Mouse (Mus musculus): ENCODE data around the gene Psmd8. TPM values are rescaled to one million over a fixed set of nuclear protein-coding genes. Genes with fewer than 3 reads are reported as not detected.
"Not testable (repeated sequence)": the region's sequence is repeated elsewhere in the genome, so short reads cannot be mapped to it uniquely, and the experiment has no call there.

Gene Psmd8
- polyA plus RNA-seq, 1 experiment from 2014 or later, result 321 TPM

- no peak overlapping the region for H3K4me3 ChIP-seq (ENCODE audit: low read depth, low read length)
- H3K36me3 ChIP-seq (ENCODE audit: control insufficient read depth, insufficient read depth, low read length), result no peaks in the 10 kb centered on the region
- H3K27ac ChIP-seq (ENCODE audit: low read depth, low read length), result no peak overlapping the region
- H3K4me1 ChIP-seq (ENCODE audit: control insufficient read depth, insufficient read depth, low read length), result no peaks in the 10 kb centered on the region
- no peak for ATAC-seq (ENCODE audit: insufficient read depth, low FRiP score, low TSS enrichment)
- no peak for DNase-seq (ENCODE audit: low spot score)
- no peak overlapping the region for H3K4me2 ChIP-seq (ENCODE audit: low read depth)
- H3K9ac ChIP-seq (ENCODE audit: low read length), result no peak overlapping the region
- no peaks in the 10 kb centered on the region for H3K27me3 ChIP-seq (ENCODE audit: control insufficient read depth, insufficient read depth, low read length)
- 93% methylated on average over 15 of the region's 15 CpGs for WGBS
- no peaks in the 10 kb centered on the region; the same call in 1 of the 2 replicates for H3K9me3 ChIP-seq (ENCODE audit: control insufficient read depth, low read length)
Observed at GRCm38 (mm10) chr7:29148771-29149170, 31.7 kb downstream of the Psmd8 start.

GRCm38 (mm10) chr7:29146625-29147367, 33.7 kb downstream of the Psmd8 start:
- Histone ChIP-seq H3K4me1 (ENCODE audit: control insufficient read depth, insufficient read depth, low read length) (no peaks in the 10 kb centered on the region), H3K4me3 (ENCODE audit: low read depth, low read length) (no peak overlapping the region), H3K27me3 (ENCODE audit: control insufficient read depth, insufficient read depth, low read length) (no peaks in the 10 kb centered on the region), H3K9ac (ENCODE audit: low read length) (no peak overlapping the region), H3K9me3 (ENCODE audit: control insufficient read depth, low read length) (no peaks in the 10 kb centered on the region), H3K4me2 (ENCODE audit: low read depth) (no peak overlapping the region), H3K27ac (ENCODE audit: low read depth, low read length) (no peak overlapping the region), H3K36me3 (ENCODE audit: control insufficient read depth, insufficient read depth, low read length) (no peaks in the 10 kb centered on the region)
- DNase-seq (ENCODE audit: low spot score) (no peak), ATAC-seq (ENCODE audit: insufficient read depth, low FRiP score, low TSS enrichment) (no peak)
- 85% methylated on average over 7 of the region's 7 CpGs for WGBS

- H3K36me3 ChIP-seq (ENCODE audit: control insufficient read depth, insufficient read depth, low read length), result no peaks in the 10 kb centered on the region
- H3K4me1 ChIP-seq (ENCODE audit: control insufficient read depth, insufficient read depth, low read length), result no peaks in the 10 kb centered on the region
- DNase-seq (ENCODE audit: low spot score), result no peak
- no peak overlapping the region for H3K9ac ChIP-seq (ENCODE audit: low read length)
- H3K27ac ChIP-seq (ENCODE audit: low read depth, low read length), result no peak overlapping the region
- H3K4me3 ChIP-seq (ENCODE audit: low read depth, low read length), result no peak overlapping the region
- no peaks in the 10 kb centered on the region for H3K9me3 ChIP-seq (ENCODE audit: control insufficient read depth, low read length)
- no peak for ATAC-seq (ENCODE audit: insufficient read depth, low FRiP score, low TSS enrichment)
- 92% methylated on average over 4 of the region's 4 CpGs for WGBS
- no peak overlapping the region for H3K4me2 ChIP-seq (ENCODE audit: low read depth)
- no peaks in the 10 kb centered on the region for H3K27me3 ChIP-seq (ENCODE audit: control insufficient read depth, insufficient read depth, low read length)
Observed at GRCm38 (mm10) chr7:29144006-29144405, 36.5 kb downstream of the Psmd8 start.

- Histone ChIP-seq H3K36me3 (ENCODE audit: control insufficient read depth, insufficient read depth, low read length) (no peaks in the 10 kb centered on the region), H3K27ac (ENCODE audit: low read depth, low read length) (no peak overlapping the region), H3K27me3 (ENCODE audit: control insufficient read depth, insufficient read depth, low read length) (no peaks in the 10 kb centered on the region), H3K9ac (ENCODE audit: low read length) (no peak overlapping the region), H3K4me2 (ENCODE audit: low read depth) (no peak overlapping the region), H3K9me3 (ENCODE audit: control insufficient read depth, low read length) (no peaks in the 10 kb centered on the region), H3K4me1 (ENCODE audit: control insufficient read depth, insufficient read depth, low read length) (no peaks in the 10 kb centered on the region), H3K4me3 (ENCODE audit: low read depth, low read length) (no peak overlapping the region)
- no peak for ATAC-seq (ENCODE audit: insufficient read depth, low FRiP score, low TSS enrichment)
- 89% methylated on average over 8 of the region's 8 CpGs for WGBS
- DNase-seq (ENCODE audit: low spot score), result no peak
Observed at GRCm38 (mm10) chr7:29141416-29141815, 39.1 kb downstream of the Psmd8 start.

GRCm38 (mm10) chr7:29139237-29139636, 41.3 kb downstream of the Psmd8 start:
- 90% methylated on average over 3 of the region's 4 CpGs for WGBS
- H3K4me2 ChIP-seq (ENCODE audit: low read depth); H3K27ac ChIP-seq (ENCODE audit: low read depth, low read length); DNase-seq (ENCODE audit: low spot score); H3K27me3 ChIP-seq (ENCODE audit: control insufficient read depth, insufficient read depth, low read length); H3K36me3 ChIP-seq (ENCODE audit: control insufficient read depth, insufficient read depth, low read length); H3K4me3 ChIP-seq (ENCODE audit: low read depth, low read length); ATAC-seq (ENCODE audit: insufficient read depth, low FRiP score, low TSS enrichment); H3K4me1 ChIP-seq (ENCODE audit: control insufficient read depth, insufficient read depth, low read length); H3K9me3 ChIP-seq (ENCODE audit: control insufficient read depth, low read length); H3K9ac ChIP-seq (ENCODE audit: low read length): not testable (repeated sequence)

GRCm38 (mm10) chr7:29137429-29137828, 43.1 kb downstream of the Psmd8 start:
- Histone ChIP-seq H3K4me2 (ENCODE audit: low read depth) (no peak overlapping the region), H3K9ac (ENCODE audit: low read length) (no peak overlapping the region), H3K27ac (ENCODE audit: low read depth, low read length) (no peak overlapping the region), H3K36me3 (ENCODE audit: control insufficient read depth, insufficient read depth, low read length) (no peaks in the 10 kb centered on the region), H3K4me1 (ENCODE audit: control insufficient read depth, insufficient read depth, low read length) (no peaks in the 10 kb centered on the region; the same call in 1 of the 2 replicates), H3K27me3 (ENCODE audit: control insufficient read depth, insufficient read depth, low read length) (peaks cover 6% of the 10 kb centered on the region; the same call in 1 of the 2 replicates), H3K4me3 (ENCODE audit: low read depth, low read length) (no peak overlapping the region), H3K9me3 (ENCODE audit: control insufficient read depth, low read length) (no peaks in the 10 kb centered on the region)
- ATAC-seq (ENCODE audit: insufficient read depth, low FRiP score, low TSS enrichment) (no peak), DNase-seq (ENCODE audit: low spot score) (no peak)
- WGBS, result 48% methylated on average over 16 of the region's 16 CpGs

GRCm38 (mm10) chr7:29134693-29135386, 45.7 kb downstream of the Psmd8 start, which contains the start of gene Rasgrp4:
Gene Rasgrp4, plus strand, starts transcription at chr7:29134851.
- 2% methylated on average over 11 of the region's 20 CpGs for WGBS
- no peaks in the 10 kb centered on the region for H3K36me3 ChIP-seq (ENCODE audit: control insufficient read depth, insufficient read depth, low read length)
- DNase-seq (ENCODE audit: low spot score) (no peak), ATAC-seq (ENCODE audit: insufficient read depth, low FRiP score, low TSS enrichment) (no peak)
- H3K27me3 ChIP-seq (ENCODE audit: control insufficient read depth, insufficient read depth, low read length), result peaks cover 6% of the 10 kb centered on the region; the same call in 1 of the 2 replicates
- H3K27ac ChIP-seq (ENCODE audit: low read depth, low read length), result no peak within 1 kb of the TSS
- H3K4me1 ChIP-seq (ENCODE audit: control insufficient read depth, insufficient read depth, low read length), result no peaks in the 10 kb centered on the region; the same call in 1 of the 2 replicates
- H3K9me3 ChIP-seq (ENCODE audit: control insufficient read depth, low read length), result no peaks in the 10 kb centered on the region
- H3K4me3 ChIP-seq (ENCODE audit: low read depth, low read length), result no peak within 1 kb of the TSS
- H3K9ac ChIP-seq (ENCODE audit: low read length), result peak within 1 kb of the TSS; percentile 26; the same call in 1 of the 2 replicates
- peak within 1 kb of the TSS; percentile 37 for H3K4me2 ChIP-seq (ENCODE audit: low read depth)

- no peak for ATAC-seq (ENCODE audit: insufficient read depth, low FRiP score, low TSS enrichment)
- peaks cover 6% of the 10 kb centered on the region; the same call in 1 of the 2 replicates for H3K27me3 ChIP-seq (ENCODE audit: control insufficient read depth, insufficient read depth, low read length)
- under 1% methylated on average over 4 of the region's 4 CpGs for WGBS
- no peaks in the 10 kb centered on the region for H3K9me3 ChIP-seq (ENCODE audit: control insufficient read depth, low read length)
- no peaks in the 10 kb centered on the region for H3K36me3 ChIP-seq (ENCODE audit: control insufficient read depth, insufficient read depth, low read length)
- H3K4me3 ChIP-seq (ENCODE audit: low read depth, low read length), result no peak overlapping the region
- no peak for DNase-seq (ENCODE audit: low spot score)
- no peaks in the 10 kb centered on the region; the same call in 1 of the 2 replicates for H3K4me1 ChIP-seq (ENCODE audit: control insufficient read depth, insufficient read depth, low read length)
- no peak overlapping the region for H3K27ac ChIP-seq (ENCODE audit: low read depth, low read length)
- no peak overlapping the region for H3K9ac ChIP-seq (ENCODE audit: low read length)
- H3K4me2 ChIP-seq (ENCODE audit: low read depth), result peak overlapping the region; percentile 37
Observed at GRCm38 (mm10) chr7:29134230-29134629, 46.3 kb downstream of the Psmd8 start.

Data from neural tube, embryonic 11.5 days (tissue).